Mouse (Mus musculus) heart, embryonic 10.5 days (tissue): Measurements from ENCODE around the gene Stxbp5l. TPM values are rescaled to one million over a fixed set of nuclear protein-coding genes. Genes with fewer than 3 reads are reported as not detected.

Source experiments
- DNase-seq: peaks from one replicate; pipeline ENCODE4 v3.0.0-alpha.2; 2017; ENCODE audit warnings: low spot score
- H3K27ac ChIP-seq: fragments of 300-500 bp; sonication (generic); 2 replicates; pipeline ENCODE4 v1.5.1; 2016; ENCODE audit warnings: mild to moderate bottlenecking
- H3K27me3 ChIP-seq: fragments of 300-500 bp; sonication (generic); 2 replicates; pipeline ENCODE4 v1.6.1; 2016; ENCODE audit warnings: mild to moderate bottlenecking; ENCODE audit not compliant: poor library complexity, insufficient read depth, severe bottlenecking
- H3K36me3 ChIP-seq: fragments of 300-500 bp; sonication (generic); 2 replicates; pipeline ENCODE4 v1.6.1; 2016; ENCODE audit warnings: mild to moderate bottlenecking, moderate library complexity
- H3K4me1 ChIP-seq: fragments of 300-500 bp; sonication (generic); 2 replicates; pipeline ENCODE4 v1.6.1; 2016; ENCODE audit warnings: mild to moderate bottlenecking
- H3K4me3 ChIP-seq: fragments of 300-500 bp; sonication (generic); 2 replicates; pipeline ENCODE4 v1.5.1; 2016; ENCODE audit warnings: mild to moderate bottlenecking, moderate library complexity
- H3K9me3 ChIP-seq: fragments of 300-500 bp; sonication (generic); 2 replicates; pipeline ENCODE4 v1.6.1; 2016; ENCODE audit warnings: mild to moderate bottlenecking, moderate library complexity
- WGBS: fragments of 180-500 bp; shearing (Covaris S2); methylation state at CpG from one replicate; pipeline ENCODE4 v1.1.7; 2016; 5-methylcytosine and 5-hydroxymethylcytosine counted together
- polyA plus RNA-seq: library from polyadenylated mRNA; unstranded; fragments of >200 nt; fragmentation: Nextera tagmentation; extraction: Ambion mirVana; gene quantifications from 2 replicates; pipeline ENCODE4 v1.2.1, GENCODE M21; 2016

The Stxbp5l gene
- polyA plus RNA-seq: 0.33 and 0.72 TPM in 2 replicates

GRCm38 (mm10) chr16:37384821-37385344, at the start of gene Stxbp5l:
TSS of gene Stxbp5l (minus strand) at chr16:37384962.
- no peaks in the 10 kb centered on the region for H3K36me3 ChIP-seq
- peaks cover 14% of the 10 kb centered on the region; the same call in 1 of the 2 replicates for H3K27me3 ChIP-seq
- under 1% methylated on average over 26 of the region's 33 CpGs for WGBS
- peak; percentile 95 for DNase-seq
- no peaks in the 10 kb centered on the region for H3K9me3 ChIP-seq
- H3K4me3 ChIP-seq: peak within 1 kb of the TSS; percentile 79
- peak within 1 kb of the TSS; percentile 57; the same call in 1 of the 2 replicates for H3K27ac ChIP-seq
- peaks cover 14% of the 10 kb centered on the region for H3K4me1 ChIP-seq

- H3K36me3 ChIP-seq: no peaks in the 10 kb centered on the region
- H3K4me1 ChIP-seq: no peaks in the 10 kb centered on the region
- H3K9me3 ChIP-seq: no peaks in the 10 kb centered on the region
- DNase-seq: no peak
- no peak overlapping the region for H3K27ac ChIP-seq
- H3K27me3 ChIP-seq: no peaks in the 10 kb centered on the region
- H3K4me3 ChIP-seq: no peak overlapping the region
- WGBS: 58% methylated on average over 5 of the region's 5 CpGs
Observed at GRCm38 (mm10) chr16:37433418-37434204, 48.8 kb upstream of the Stxbp5l start.

GRCm38 (mm10) chr16:37425434-37425833, 40.7 kb upstream of the Stxbp5l start:
- Histone ChIP-seq H3K4me1 (no peaks in the 10 kb centered on the region), H3K36me3 (no peaks in the 10 kb centered on the region), H3K9me3 (no peaks in the 10 kb centered on the region), H3K27ac (no peak overlapping the region), H3K4me3 (no peak overlapping the region), H3K27me3 (no peaks in the 10 kb centered on the region)
- WGBS: 74% methylated on average over 1 of the region's 1 CpGs
- DNase-seq: no peak

GRCm38 (mm10) chr16:37422874-37423273, 38.1 kb upstream of the Stxbp5l start:
- Histone ChIP-seq H3K9me3 (no peaks in the 10 kb centered on the region), H3K27ac (no peak overlapping the region), H3K4me3 (no peak overlapping the region), H3K27me3 (no peaks in the 10 kb centered on the region), H3K4me1 (no peaks in the 10 kb centered on the region), H3K36me3 (no peaks in the 10 kb centered on the region)
- WGBS: 71% methylated on average over 5 of the region's 5 CpGs
- DNase-seq: no peak

- Histone ChIP-seq H3K4me1 (no peaks in the 10 kb centered on the region), H3K36me3 (no peaks in the 10 kb centered on the region), H3K9me3 (no peaks in the 10 kb centered on the region), H3K27ac (no peak overlapping the region), H3K4me3 (no peak overlapping the region), H3K27me3 (no peaks in the 10 kb centered on the region)
- no peak for DNase-seq
- WGBS: 87% methylated on average over 3 of the region's 3 CpGs
Observed at GRCm38 (mm10) chr16:37421851-37422250, 37.1 kb upstream of the Stxbp5l start.

- H3K27me3 ChIP-seq: no peaks in the 10 kb centered on the region
- H3K27ac ChIP-seq: no peak overlapping the region
- H3K9me3 ChIP-seq: no peaks in the 10 kb centered on the region
- H3K4me3 ChIP-seq: no peak overlapping the region
- 63% methylated on average over 2 of the region's 2 CpGs for WGBS
- no peaks in the 10 kb centered on the region for H3K4me1 ChIP-seq
- DNase-seq: no peak
- no peaks in the 10 kb centered on the region for H3K36me3 ChIP-seq
Observed at GRCm38 (mm10) chr16:37420512-37420911, 35.8 kb upstream of the Stxbp5l start.

GRCm38 (mm10) chr16:37405536-37405935, 20.8 kb upstream of the Stxbp5l start:
- Histone ChIP-seq H3K4me3 (no peak overlapping the region), H3K27ac (no peak overlapping the region), H3K9me3 (no peaks in the 10 kb centered on the region), H3K27me3 (no peaks in the 10 kb centered on the region), H3K4me1 (no peaks in the 10 kb centered on the region), H3K36me3 (no peaks in the 10 kb centered on the region)
- 79% methylated on average over 4 of the region's 4 CpGs for WGBS
- no peak for DNase-seq

GRCm38 (mm10) chr16:37404922-37405321, 20.2 kb upstream of the Stxbp5l start:
- no peaks in the 10 kb centered on the region for H3K9me3 ChIP-seq
- no peak for DNase-seq
- H3K36me3 ChIP-seq: no peaks in the 10 kb centered on the region
- H3K4me1 ChIP-seq: no peaks in the 10 kb centered on the region
- H3K27me3 ChIP-seq: no peaks in the 10 kb centered on the region
- WGBS: 51% methylated on average over 1 of the region's 1 CpGs
- no peak overlapping the region for H3K27ac ChIP-seq
- no peak overlapping the region for H3K4me3 ChIP-seq

GRCm38 (mm10) chr16:37389964-37390363, 5.2 kb upstream of the Stxbp5l start:
- H3K36me3 ChIP-seq: no peaks in the 10 kb centered on the region
- H3K9me3 ChIP-seq: no peaks in the 10 kb centered on the region
- no peak overlapping the region for H3K4me3 ChIP-seq
- H3K27me3 ChIP-seq: 0 out of 2 replicates have a peak, but pooled peaks cover 4% of the 10 kb centered on the region
- no peak overlapping the region for H3K27ac ChIP-seq
- no peak for DNase-seq
- peaks cover 1% of the 10 kb centered on the region; the same call in 1 of the 2 replicates for H3K4me1 ChIP-seq

- peaks cover 7% of the 10 kb centered on the region for H3K4me1 ChIP-seq
- 0 out of 2 replicates have a peak, but pooled peaks cover 4% of the 10 kb centered on the region for H3K27me3 ChIP-seq
- no peaks in the 10 kb centered on the region for H3K36me3 ChIP-seq
- no peaks in the 10 kb centered on the region for H3K9me3 ChIP-seq
- H3K4me3 ChIP-seq: no peak overlapping the region
- DNase-seq: no peak
- no peak overlapping the region for H3K27ac ChIP-seq
- WGBS: 63% methylated on average over 4 of the region's 4 CpGs
Observed at GRCm38 (mm10) chr16:37389201-37389905, 4.6 kb upstream of the Stxbp5l start.

- Histone ChIP-seq H3K27ac (peak overlapping the region; percentile 57; the same call in 1 of the 2 replicates), H3K9me3 (no peaks in the 10 kb centered on the region), H3K36me3 (no peaks in the 10 kb centered on the region), H3K4me1 (peaks cover 14% of the 10 kb centered on the region), H3K4me3 (peak overlapping the region; percentile 79), H3K27me3 (peaks cover 14% of the 10 kb centered on the region; the same call in 1 of the 2 replicates)
- DNase-seq: no peak
- under 1% methylated on average over 27 of the region's 30 CpGs for WGBS
Observed at GRCm38 (mm10) chr16:37384369-37384768, 393 bp downstream of the Stxbp5l start.

- 52% methylated on average over 4 of the region's 4 CpGs for WGBS
- Histone ChIP-seq H3K4me3 (no peak overlapping the region), H3K36me3 (no peaks in the 10 kb centered on the region), H3K4me1 (peaks cover 14% of the 10 kb centered on the region), H3K9me3 (no peaks in the 10 kb centered on the region), H3K27ac (no peak overlapping the region), H3K27me3 (peaks cover 14% of the 10 kb centered on the region; the same call in 1 of the 2 replicates)
- no peak for DNase-seq
Observed at GRCm38 (mm10) chr16:37383426-37383825, 1.3 kb downstream of the Stxbp5l start.

- H3K4me3 ChIP-seq: no peak overlapping the region
- H3K27me3 ChIP-seq: no peaks in the 10 kb centered on the region
- H3K27ac ChIP-seq: no peak overlapping the region
- DNase-seq: no peak
- H3K36me3 ChIP-seq: no peaks in the 10 kb centered on the region
- H3K9me3 ChIP-seq: no peaks in the 10 kb centered on the region
- no peaks in the 10 kb centered on the region for H3K4me1 ChIP-seq
- 63% methylated on average over 1 of the region's 1 CpGs for WGBS
Observed at GRCm38 (mm10) chr16:37372716-37373115, 12.0 kb downstream of the Stxbp5l start.
